Mouse (Mus musculus) heart, postnatal 0 days (tissue): Measurements from ENCODE around the gene Sac3d1. TPM values are rescaled to one million over a fixed set of nuclear protein-coding genes. Genes with fewer than 3 reads are reported as not detected.

Experiments
- ATAC-seq: fragments of 200-750 bp; cut with Nextera tagmentation; 2 replicates; pipeline ENCODE4 v1.8.0; 2017; ENCODE audit warnings: low read depth, moderate number of reproducible peaks, moderate library complexity; ENCODE audit not compliant: insufficient read depth
- DNase-seq: peaks from one replicate; pipeline ENCODE4 v3.0.0-alpha.2; 2016; ENCODE audit warnings: low spot score
- H3K27ac ChIP-seq: fragments of 300-500 bp; sonication (generic); 2 replicates; pipeline ENCODE4 v1.5.1; 2014; ENCODE audit warnings: low read depth, mild to moderate bottlenecking
- H3K27me3 ChIP-seq: fragments of 300-500 bp; sonication (generic); 2 replicates; pipeline ENCODE4 v1.6.1; 2014; ENCODE audit warnings: low read length, mixed read lengths; ENCODE audit not compliant: control insufficient read depth, insufficient read depth
- H3K36me3 ChIP-seq: fragments of 300-500 bp; sonication (generic); replicated peaks from 2 replicates; pipeline ENCODE4 v1.6.1; 2014; ENCODE audit warnings: low read length, mixed read lengths; ENCODE audit not compliant: control insufficient read depth, insufficient read depth
- H3K4me1 ChIP-seq: fragments of 300-500 bp; sonication (generic); 2 replicates; pipeline ENCODE4 v1.6.1; 2014; ENCODE audit warnings: antibody characterized with exemption; ENCODE audit not compliant: control insufficient read depth, insufficient read depth
- H3K4me2 ChIP-seq: fragments of 300-500 bp; sonication (generic); 2 replicates; pipeline ENCODE4 v1.6.1; 2014; ENCODE audit warnings: low read depth, mild to moderate bottlenecking, low read length, moderate library complexity
- H3K4me3 ChIP-seq: fragments of 300-500 bp; sonication (generic); 2 replicates; pipeline ENCODE4 v1.5.1; 2014; ENCODE audit warnings: low read depth, low read length
- H3K9ac ChIP-seq: fragments of 300-500 bp; sonication (generic); replicated peaks from 2 replicates; pipeline ENCODE4 v1.6.1; 2014; ENCODE audit warnings: low read depth, low read length, mixed read lengths
- H3K9me3 ChIP-seq: fragments of 300-500 bp; sonication (generic); replicated peaks from 2 replicates; pipeline ENCODE4 v1.6.1; 2016; ENCODE audit warnings: low read length; ENCODE audit not compliant: control insufficient read depth
- CTCF ChIP-seq: IDR thresholded peaks from 2 replicates; pipeline ENCODE4 v1.5.1; 2016; ENCODE audit warnings: antibody characterized with exemption, control low read depth, low read depth
- EP300 ChIP-seq: IDR thresholded peaks from 2 replicates; pipeline ENCODE4 v1.6.1; 2016; ENCODE audit warnings: antibody characterized with exemption, low read depth
- WGBS: fragments of 180-500 bp; shearing (Covaris S2); extraction: QIAGEN DNeasy Blood & Tissue Kit; methylation state at CpG from one replicate; pipeline ENCODE4 v1.1.7; 2014; 5-methylcytosine and 5-hydroxymethylcytosine counted together
- polyA plus RNA-seq: library from polyadenylated mRNA; unstranded; fragments of >200 nt; fragmentation: Nextera tagmentation; extraction: Ambion mirVana; gene quantifications from 2 replicates; pipeline ENCODE4 v1.2.1, GENCODE M21; 2015
- total RNA-seq: library from RNA; depleted of rRNA; stranded (reverse); fragments of >200 nt; gene quantifications from 2 replicates; pipeline ENCODE4 v1.2.3, GENCODE M21; 2014; ENCODE audit warnings: low replicate concordance

The Sac3d1 gene
- total and polyA plus RNA-seq, 2 experiments from 2014 or later = 25.8 to 46.5 TPM

- peak; percentile 91 for DNase-seq
- Histone ChIP-seq H3K9ac (peak within 1 kb of the TSS; percentile 76), H3K4me1 (peaks cover 11% of the 10 kb centered on the region), H3K4me3 (peak within 1 kb of the TSS; percentile 98), H3K4me2 (peak within 1 kb of the TSS; percentile 98), H3K36me3 (peaks cover 39% of the 10 kb centered on the region), H3K27ac (peak within 1 kb of the TSS; percentile 86), H3K27me3 (no peaks in the 10 kb centered on the region), H3K9me3 (no peaks in the 10 kb centered on the region)
- WGBS = 1% methylated on average over 33 of the region's 33 CpGs
- ATAC-seq = peak; percentile 90
- no peak for TF ChIP-seq CTCF
- peak; percentile 40; the same call in 1 of the 2 replicates for TF ChIP-seq EP300
Measured at GRCm38 (mm10) chr19:6076564-6077393, 41.7 kb downstream of the Sac3d1 start, which contains the start of gene Vps51. TSS of gene Vps51 (minus strand) at chr19:6077231.

- ATAC-seq (no peak), DNase-seq (no peak)
- Histone ChIP-seq H3K4me1 (peaks cover 11% of the 10 kb centered on the region), H3K9ac (no peak overlapping the region), H3K36me3 (peaks cover 47% of the 10 kb centered on the region), H3K27ac (no peak overlapping the region), H3K4me3 (no peak overlapping the region), H3K4me2 (no peak overlapping the region), H3K9me3 (no peaks in the 10 kb centered on the region), H3K27me3 (no peaks in the 10 kb centered on the region)
- 86% methylated on average over 5 of the region's 5 CpGs for WGBS
- TF ChIP-seq EP300 = no peak
- TF ChIP-seq CTCF = no peak
Measured at GRCm38 (mm10) chr19:6073889-6074288, 44.6 kb downstream of the Sac3d1 start.

- no peak overlapping the region for H3K4me2 ChIP-seq
- ATAC-seq (no peak), DNase-seq (no peak)
- no peak overlapping the region for H3K27ac ChIP-seq
- no peaks in the 10 kb centered on the region for H3K27me3 ChIP-seq
- H3K9me3 ChIP-seq = no peaks in the 10 kb centered on the region
- no peak overlapping the region for H3K9ac ChIP-seq
- H3K4me1 ChIP-seq = peaks cover 16% of the 10 kb centered on the region
- TF ChIP-seq CTCF (no peak), EP300 (no peak)
- no peak overlapping the region for H3K4me3 ChIP-seq
- peaks cover 52% of the 10 kb centered on the region for H3K36me3 ChIP-seq
- 91% methylated on average over 19 of the region's 19 CpGs for WGBS
Measured at GRCm38 (mm10) chr19:6071261-6071660, 47.2 kb downstream of the Sac3d1 start.

- H3K9me3 ChIP-seq = no peaks in the 10 kb centered on the region
- no peak overlapping the region for H3K4me3 ChIP-seq
- no peak overlapping the region for H3K4me2 ChIP-seq
- no peaks in the 10 kb centered on the region for H3K27me3 ChIP-seq
- WGBS = 89% methylated on average over 31 of the region's 31 CpGs
- no peak overlapping the region for H3K9ac ChIP-seq
- DNase-seq (no peak), ATAC-seq (no peak)
- TF ChIP-seq CTCF (no peak), EP300 (no peak)
- H3K27ac ChIP-seq = no peak overlapping the region
- H3K36me3 ChIP-seq = peaks cover 52% of the 10 kb centered on the region
- H3K4me1 ChIP-seq = peaks cover 13% of the 10 kb centered on the region
Measured at GRCm38 (mm10) chr19:6070571-6071250, 47.7 kb downstream of the Sac3d1 start.

GRCm38 (mm10) chr19:6069851-6070250, 48.6 kb downstream of the Sac3d1 start:
- Histone ChIP-seq H3K9me3 (no peaks in the 10 kb centered on the region), H3K4me2 (no peak overlapping the region), H3K27ac (no peak overlapping the region), H3K36me3 (peaks cover 46% of the 10 kb centered on the region), H3K4me1 (peaks cover 13% of the 10 kb centered on the region), H3K9ac (no peak overlapping the region), H3K27me3 (no peaks in the 10 kb centered on the region), H3K4me3 (no peak overlapping the region)
- WGBS = 88% methylated on average over 10 of the region's 10 CpGs
- no peak for DNase-seq
- ATAC-seq = no peak
- TF ChIP-seq CTCF = no peak
- no peak for TF ChIP-seq EP300
